Mouse (Mus musculus) liver, embryonic 14.5 days (tissue): ENCODE results near the gene Nxnl1. TPM values are rescaled to one million over a fixed set of nuclear protein-coding genes. Genes with fewer than 3 reads are reported as not detected.

Experiments used
- ATAC-seq: fragments of 200-750 bp; cut with Nextera tagmentation; 2 replicates; pipeline ENCODE4 v1.8.0; 2017; ENCODE audit warnings: moderate number of reproducible peaks, mild to moderate bottlenecking, moderate library complexity; ENCODE audit not compliant: insufficient read depth
- DNase-seq, 3 experiments: peaks; one replicate each; pipeline ENCODE4 v3.0.0-alpha.2; 2012 to 2013; ENCODE audit warnings: low read depth in 3 of 3, low spot score in 3 of 3
- H3K27ac ChIP-seq: fragments of 300-500 bp; sonication (generic); 2 replicates; pipeline ENCODE4 v1.5.1; 2014; ENCODE audit warnings: moderate library complexity, mild to moderate bottlenecking, control low read depth, inconsistent platforms
- H3K27me3 ChIP-seq: fragments of 300-500 bp; sonication (generic); 2 replicates; pipeline ENCODE4 v1.6.1; 2014; ENCODE audit warnings: mild to moderate bottlenecking, low read length, moderate library complexity; ENCODE audit not compliant: control insufficient read depth, insufficient read depth
- H3K36me3 ChIP-seq: fragments of 300-500 bp; sonication (generic); replicated peaks from 2 replicates; pipeline ENCODE4 v1.6.1; 2014; ENCODE audit warnings: low read depth; ENCODE audit not compliant: control insufficient read depth, insufficient read depth
- H3K4me1 ChIP-seq, 2 experiments: fragments of 200-500 bp in 1 of 2; fragments of 300-500 bp in 1 of 2; sonication (generic) in 1 of 2; replicated peaks; 2 replicates each; pipeline ENCODE4 v1.6.1; 2012 to 2014; ENCODE audit warnings: antibody characterized with exemption in 1 of 2, inconsistent platforms in 1 of 2, low read length in 1 of 2; ENCODE audit not compliant: control insufficient read depth in 2 of 2, insufficient read depth in 2 of 2
- H3K4me2 ChIP-seq: fragments of 300-500 bp; sonication (generic); 2 replicates; pipeline ENCODE4 v1.6.1; 2014; ENCODE audit warnings: low read depth, mild to moderate bottlenecking, control low read depth, moderate library complexity
- H3K4me3 ChIP-seq, 2 experiments: fragments of 200-500 bp in 1 of 2; fragments of 300-500 bp in 1 of 2; sonication (generic) in 1 of 2; 2 replicates each; pipeline ENCODE4 v1.5.1; 2012 to 2014; ENCODE audit warnings: low read depth in 2 of 2, low read length in 2 of 2, mild to moderate bottlenecking in 2 of 2, control low read depth in 1 of 2, inconsistent platforms in 1 of 2, moderate library complexity in 1 of 2; ENCODE audit not compliant: insufficient read depth in 1 of 2
- H3K9ac ChIP-seq: fragments of 300-500 bp; sonication (generic); replicated peaks from 2 replicates; pipeline ENCODE4 v1.6.1; 2014; ENCODE audit warnings: mild to moderate bottlenecking, control low read depth, moderate library complexity
- H3K9me3 ChIP-seq: fragments of 300-500 bp; sonication (generic); 2 replicates; pipeline ENCODE4 v1.6.1; 2016; ENCODE audit warnings: low read length, mixed read lengths; ENCODE audit not compliant: control insufficient read depth
- CTCF ChIP-seq: IDR thresholded peaks from 2 replicates; pipeline ENCODE4 v1.5.1; 2016; ENCODE audit warnings: antibody characterized with exemption, low read depth, control low read depth
- EP300 ChIP-seq: IDR thresholded peaks from 2 replicates; pipeline ENCODE4 v1.6.1; 2016; ENCODE audit warnings: antibody characterized with exemption, low read depth
- WGBS: fragments of 180-500 bp; shearing (Covaris S2); extraction: QIAGEN DNeasy Blood & Tissue Kit; methylation state at CpG from one replicate; pipeline ENCODE4 v1.1.7; 2014; ENCODE audit not compliant: insufficient replicate concordance; 5-methylcytosine and 5-hydroxymethylcytosine counted together
- polyA plus RNA-seq, 2 experiments: library from polyadenylated mRNA; depleted of rRNA in 1 of 2; stranded (reverse) in 1 of 2; unstranded in 1 of 2; fragments of >200 nt; fragmentation: Nextera tagmentation in 1 of 2; extraction: Ambion mirVana in 1 of 2; gene quantifications; 2 replicates each; pipeline versions ENCODE4 v1.2.1 to v1.2.3; 2012 to 2014

Gene Nxnl1
- polyA plus RNA-seq, 2 experiments, result 0.06 TPM; not detected in 1

DNA sequence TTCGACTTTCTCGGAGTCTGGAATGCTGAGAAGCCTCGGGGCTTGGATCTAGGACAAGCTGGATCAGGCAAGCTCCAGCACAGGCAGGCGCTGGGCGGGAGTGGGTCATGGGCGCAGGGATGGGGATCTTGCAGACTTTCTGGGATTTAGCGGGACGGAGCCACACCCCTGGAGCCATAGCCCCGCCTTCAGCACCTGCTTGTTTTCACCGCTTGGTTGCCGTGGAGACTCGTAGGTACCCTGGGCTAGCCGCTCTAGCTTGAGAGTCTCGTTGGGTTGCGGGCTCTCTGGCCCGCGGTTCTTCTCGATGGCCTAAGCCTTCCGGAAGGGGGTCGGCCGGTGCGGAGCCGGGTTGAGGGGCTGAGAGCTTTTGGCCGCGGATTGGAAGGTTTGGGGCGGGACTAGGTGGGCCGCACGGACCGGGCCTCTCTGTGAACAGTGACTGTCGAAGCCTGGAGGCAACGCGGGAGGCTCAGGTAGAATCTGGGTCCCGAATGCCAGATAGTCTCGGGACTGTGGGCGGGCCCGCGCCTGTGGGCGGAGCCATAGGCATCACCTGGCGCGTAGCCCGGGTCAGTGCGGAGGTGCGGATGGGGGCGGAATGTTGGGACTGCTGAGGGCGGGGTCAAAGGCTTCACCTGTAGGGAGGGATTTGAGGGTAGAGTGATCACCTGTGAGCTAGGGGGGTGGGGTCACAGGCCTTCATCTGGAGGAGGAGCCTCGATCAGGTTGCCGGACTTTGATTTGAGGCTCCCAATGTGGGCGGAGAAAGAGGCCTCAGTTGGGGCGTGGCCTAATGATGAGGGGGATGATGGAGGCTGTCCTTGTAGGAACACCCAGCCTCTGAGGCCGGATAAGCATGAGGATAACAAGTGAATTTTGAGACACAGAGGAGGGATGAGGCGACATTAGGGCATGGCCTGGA is 3.2 kb upstream of the Nxnl1 start:
- DNase-seq, result peak; percentile 43 to 54 (median 51)
- H3K27ac ChIP-seq, result no peak overlapping the region
- 3% methylated on average over 51 of the region's 51 CpGs for WGBS
- H3K36me3 ChIP-seq, result no peaks in the 10 kb centered on the region
- ATAC-seq, result peak; percentile 71
- TF ChIP-seq EP300, result no peak
- TF ChIP-seq CTCF, result no peak
- peak overlapping the region; percentile 73 for H3K4me2 ChIP-seq
- no peaks in the 10 kb centered on the region for H3K9me3 ChIP-seq
- no peak overlapping the region for H3K9ac ChIP-seq
- peaks cover 9% of the 10 kb centered on the region for H3K27me3 ChIP-seq
- peak overlapping the region; percentile 40 to 64 for H3K4me3 ChIP-seq
- peaks cover 3 to 7% of the 10 kb centered on the region in 2 experiments for H3K4me1 ChIP-seq

DNA sequence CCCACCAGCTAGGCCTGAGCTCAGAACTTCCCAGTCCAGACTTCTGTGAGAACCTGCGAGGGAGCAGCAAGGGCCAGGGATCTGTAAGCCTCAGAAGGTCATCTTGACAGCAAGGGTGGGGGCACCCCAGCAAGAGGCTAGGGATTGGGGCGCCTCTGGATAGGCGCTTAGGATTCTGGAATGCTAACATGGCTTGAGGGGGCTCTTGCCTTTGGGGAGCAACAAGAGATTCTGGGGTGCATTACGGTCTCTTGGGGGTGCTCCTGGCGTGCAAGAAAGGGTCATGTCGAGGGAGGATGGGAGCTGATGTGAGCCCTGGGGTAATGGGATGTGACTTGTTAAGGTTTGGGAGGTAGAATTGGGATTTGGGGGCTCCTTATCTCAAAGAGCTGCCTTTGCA is 2.5 kb upstream of the Nxnl1 start:
- no peak for TF ChIP-seq EP300
- no peaks in the 10 kb centered on the region for H3K36me3 ChIP-seq
- H3K27me3 ChIP-seq, result peaks cover 9% of the 10 kb centered on the region
- no peak overlapping the region for H3K9ac ChIP-seq
- peak overlapping the region; percentile 73 for H3K4me2 ChIP-seq
- WGBS, result 54% methylated on average over 6 of the region's 6 CpGs
- no peak overlapping the region for H3K27ac ChIP-seq
- peaks cover 3 to 7% of the 10 kb centered on the region in 2 experiments for H3K4me1 ChIP-seq
- DNase-seq (no peak), ATAC-seq (no peak)
- no peaks in the 10 kb centered on the region; the same call in 1 of the 2 replicates for H3K9me3 ChIP-seq
- no peak overlapping the region; a peak in 1 of 4 replicates for H3K4me3 ChIP-seq

- H3K4me2 ChIP-seq, result peak within 1 kb of the TSS; percentile 73
- H3K9me3 ChIP-seq, result no peaks in the 10 kb centered on the region; the same call in 1 of the 2 replicates
- DNase-seq (no peak), ATAC-seq (no peak)
- H3K4me1 ChIP-seq, result peaks cover 3 to 7% of the 10 kb centered on the region in 2 experiments
- no peaks in the 10 kb centered on the region for H3K36me3 ChIP-seq
- H3K27me3 ChIP-seq, result peaks cover 9% of the 10 kb centered on the region
- peak within 1 kb of the TSS; percentile 40 to 64 for H3K4me3 ChIP-seq
- 29% methylated on average over 13 of the region's 13 CpGs for WGBS
- H3K27ac ChIP-seq, result no peak within 1 kb of the TSS
- H3K9ac ChIP-seq, result no peak within 1 kb of the TSS
- TF ChIP-seq EP300, result no peak
- no peak for TF ChIP-seq CTCF
Measured at GRCm38 (mm10) chr8:71568387-71568937, 2.1 kb upstream of the Nxnl1 start, which contains the start of gene Slc27a1. Gene Slc27a1 (plus strand): TSS chr8:71568882.

DNA sequence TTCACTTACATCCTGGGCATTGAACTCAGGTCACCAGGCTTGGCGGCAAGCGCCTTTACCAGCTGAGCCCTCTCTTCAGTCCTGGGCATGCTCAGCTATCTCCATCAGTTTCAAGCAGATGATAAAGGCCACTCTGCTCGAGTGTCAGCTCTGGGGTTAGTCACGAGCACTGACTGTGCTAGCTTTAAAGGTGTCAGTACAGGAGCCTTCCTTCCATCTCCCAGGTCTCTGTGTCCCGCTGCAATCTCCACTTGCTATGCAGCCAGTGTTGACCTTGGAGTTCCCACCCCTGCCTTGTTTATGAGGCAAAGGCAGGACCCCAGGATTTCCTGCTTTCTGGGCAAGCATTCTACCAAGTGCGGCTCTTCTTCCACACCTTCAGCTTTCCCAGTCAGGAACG is 1.2 kb upstream of the Nxnl1 start:
- TF ChIP-seq CTCF (no peak), EP300 (no peak)
- Histone ChIP-seq H3K4me1 (peaks cover 3 to 7% of the 10 kb centered on the region in 2 experiments), H3K27me3 (peaks cover 10% of the 10 kb centered on the region), H3K9me3 (no peaks in the 10 kb centered on the region; the same call in 1 of the 2 replicates), H3K4me3 (no peak overlapping the region), H3K4me2 (no peak overlapping the region), H3K9ac (no peak overlapping the region), H3K36me3 (no peaks in the 10 kb centered on the region), H3K27ac (no peak overlapping the region)
- no peak for DNase-seq
- no peak for ATAC-seq
- WGBS, result 60% methylated on average over 7 of the region's 7 CpGs

DNA sequence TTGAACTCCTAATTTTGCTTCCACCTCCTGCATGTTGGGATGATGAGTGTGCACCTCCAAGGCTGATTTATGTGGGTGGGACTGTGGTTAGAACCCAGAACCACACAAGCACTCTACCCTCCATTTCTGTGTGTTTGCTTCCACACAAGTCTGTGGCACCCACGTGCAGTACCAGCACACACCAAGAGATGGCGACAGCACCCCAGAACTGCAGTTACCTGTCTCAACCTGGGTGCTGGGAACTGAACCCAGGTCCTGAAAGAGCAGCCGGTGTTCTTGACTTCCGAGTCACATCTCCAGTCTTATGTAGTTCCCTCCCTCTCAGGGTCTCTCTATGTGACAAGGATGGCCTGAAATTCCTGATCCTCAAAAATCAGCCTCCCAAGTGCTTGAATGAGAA is 2.4 kb downstream of the Nxnl1 start:
- Histone ChIP-seq H3K36me3 (no peaks in the 10 kb centered on the region), H3K27ac (no peak overlapping the region), H3K4me3 (no peak overlapping the region), H3K27me3 (peaks cover 6% of the 10 kb centered on the region), H3K9ac (no peak overlapping the region), H3K4me1 (peaks cover 3 to 15% of the 10 kb centered on the region in 2 experiments; a peak in 3 of 4 replicates), H3K9me3 (no peaks in the 10 kb centered on the region; the same call in 1 of the 2 replicates), H3K4me2 (no peak overlapping the region)
- DNase-seq (no peak), ATAC-seq (no peak)
- WGBS, result 71% methylated on average over 4 of the region's 4 CpGs
- TF ChIP-seq EP300 (no peak), CTCF (peak; percentile 65)
